Mouse (Mus musculus) G1E (cell line): ENCODE data around the gene Smpd3. TPM values are rescaled to one million over a fixed set of nuclear protein-coding genes. Genes with fewer than 3 reads are reported as not detected.

Experiments
- ATAC-seq: 2 replicates; pipeline ENCODE4 v1.8.0; 2016; ENCODE audit warnings: mild to moderate bottlenecking; ENCODE audit not compliant: insufficient number of reproducible peaks, poor library complexity, low FRiP score, severe bottlenecking; ENCODE audit errors: extremely low read depth
- DNase-seq: peaks from one replicate; pipeline ENCODE4 v3.0.0; 2012; ENCODE audit warnings: low spot score
- H3K27me3 ChIP-seq: 2 replicates; pipeline ENCODE4 v1.6.1; 2012; ENCODE audit warnings: mild to moderate bottlenecking, low read length, inconsistent platforms; ENCODE audit not compliant: insufficient read depth
- H3K36me3 ChIP-seq: replicated peaks from 2 replicates; pipeline ENCODE3; 2012; ENCODE audit warnings: mild to moderate bottlenecking, inconsistent platforms
- H3K4me1 ChIP-seq: 2 replicates; pipeline ENCODE4 v1.6.1; 2012; ENCODE audit warnings: low read depth, low read length, inconsistent platforms, mixed read lengths; ENCODE audit not compliant: insufficient read depth
- H3K4me3 ChIP-seq: 2 replicates; pipeline ENCODE4 v1.5.1; 2012; ENCODE audit warnings: low read depth, mild to moderate bottlenecking, inconsistent platforms, low read length, moderate library complexity, mixed read lengths
- H3K9me3 ChIP-seq: replicated peaks from 2 replicates; pipeline ENCODE4 v1.6.1; 2012; ENCODE audit warnings: inconsistent platforms
- CTCF ChIP-seq: IDR thresholded peaks from 2 replicates; pipeline ENCODE4 v1.5.1; 2012; ENCODE audit warnings: low read depth, low read length, inconsistent platforms, mixed read lengths
- GATA1 ChIP-seq: IDR thresholded peaks from 2 replicates; pipeline ENCODE4 v1.6.1; 2012; ENCODE audit warnings: borderline replicate concordance, low read length, inconsistent platforms, mixed read lengths
- GATA2 ChIP-seq: IDR thresholded peaks from 2 replicates; pipeline ENCODE4 v1.6.1; 2012; ENCODE audit warnings: low read depth, low read length, inconsistent platforms, borderline replicate concordance
- POLR2AphosphoS5 ChIP-seq: IDR thresholded peaks from 2 replicates; pipeline ENCODE4 v1.6.1; 2012; ENCODE audit warnings: low read depth, low read length, inconsistent platforms; ENCODE audit not compliant: insufficient replicate concordance
- TAL1 ChIP-seq: conservative IDR thresholded peaks from 2 replicates; pipeline ENCODE4 v1.6.1; 2012; ENCODE audit warnings: low read depth, low read length, inconsistent platforms, mixed read lengths
- polyA plus RNA-seq: library from polyadenylated mRNA; stranded (reverse); fragments of >175 nt; gene quantifications from 2 replicates; pipeline ENCODE4 v1.2.3, GENCODE M21; 2012
- total RNA-seq, 2 experiments: library from RNA; stranded (forward) in 1 of 2; stranded (reverse) in 1 of 2; fragments of 200-1000 nt in 1 of 2; fragments of >200 nt in 1 of 2; fragmentation: Nextera tagmentation in 1 of 2; gene quantifications; 2 replicates each; pipeline ENCODE4 v1.2.3; 2014 to 2017

Smpd3 gene
- total and polyA plus RNA-seq, 3 experiments, result not detected

- Histone ChIP-seq H3K4me1 (peaks cover 3% of the 10 kb centered on the region; the same call in 1 of the 2 replicates), H3K9me3 (no peaks in the 10 kb centered on the region), H3K4me3 (no peak overlapping the region), H3K36me3 (no peaks in the 10 kb centered on the region), H3K27me3 (peaks cover 6% of the 10 kb centered on the region; the same call in 1 of the 2 replicates)
- ATAC-seq, result no peak
- no peak for DNase-seq
- TF ChIP-seq GATA1 (no peak), POLR2AphosphoS5 (no peak), GATA2 (no peak), TAL1 (no peak), CTCF (no peak)
These were observed 1.8 kb downstream of the Smpd3 start for GRCm38 (mm10) chr8:106336031-106336430.

GRCm38 (mm10) chr8:106335196-106335595 lies 2.6 kb downstream of the Smpd3 start:
- H3K27me3 ChIP-seq, result 0 out of 2 replicates have a peak, but pooled peaks cover 4% of the 10 kb centered on the region
- ATAC-seq (no peak), DNase-seq (no peak)
- H3K4me1 ChIP-seq, result peaks cover 3% of the 10 kb centered on the region; the same call in 1 of the 2 replicates
- TF ChIP-seq GATA2, result no peak
- no peak for TF ChIP-seq CTCF
- H3K36me3 ChIP-seq, result no peaks in the 10 kb centered on the region
- H3K4me3 ChIP-seq, result no peak overlapping the region
- H3K9me3 ChIP-seq, result no peaks in the 10 kb centered on the region

- peaks cover 3% of the 10 kb centered on the region; the same call in 1 of the 2 replicates for H3K4me1 ChIP-seq
- H3K36me3 ChIP-seq, result no peaks in the 10 kb centered on the region
- H3K27me3 ChIP-seq, result 0 out of 2 replicates have a peak, but pooled peaks cover 4% of the 10 kb centered on the region
- TF ChIP-seq CTCF (no peak), POLR2AphosphoS5 (no peak), GATA2 (no peak), GATA1 (no peak), TAL1 (no peak)
- ATAC-seq, result no peak
- H3K9me3 ChIP-seq, result no peaks in the 10 kb centered on the region
- no peak overlapping the region for H3K4me3 ChIP-seq
- DNase-seq, result no peak
These were observed 4.4 kb downstream of the Smpd3 start for GRCm38 (mm10) chr8:106333346-106333745.

GRCm38 (mm10) chr8:106332498-106332897 lies 5.3 kb downstream of the Smpd3 start:
- Histone ChIP-seq H3K27me3 (no peaks in the 10 kb centered on the region), H3K9me3 (no peaks in the 10 kb centered on the region), H3K4me1 (no peaks in the 10 kb centered on the region), H3K4me3 (no peak overlapping the region), H3K36me3 (no peaks in the 10 kb centered on the region)
- ATAC-seq (no peak), DNase-seq (no peak)
- TF ChIP-seq POLR2AphosphoS5, result no peak
- TF ChIP-seq TAL1, result no peak
- no peak for TF ChIP-seq GATA2
- no peak for TF ChIP-seq GATA1
- no peak for TF ChIP-seq CTCF

- Histone ChIP-seq H3K27me3 (peaks cover 11% of the 10 kb centered on the region), H3K36me3 (no peaks in the 10 kb centered on the region), H3K4me3 (no peak overlapping the region), H3K4me1 (no peaks in the 10 kb centered on the region), H3K9me3 (no peaks in the 10 kb centered on the region)
- ATAC-seq (no peak), DNase-seq (no peak)
- TF ChIP-seq GATA2, result no peak
- TF ChIP-seq CTCF, result no peak
- no peak for TF ChIP-seq TAL1
These were observed 11.2 kb downstream of the Smpd3 start for GRCm38 (mm10) chr8:106326624-106327023.

- Histone ChIP-seq H3K27me3 (peaks cover 39% of the 10 kb centered on the region), H3K4me3 (no peak overlapping the region), H3K4me1 (no peaks in the 10 kb centered on the region), H3K9me3 (no peaks in the 10 kb centered on the region), H3K36me3 (no peaks in the 10 kb centered on the region)
- DNase-seq, result no peak
- no peak for ATAC-seq
- TF ChIP-seq CTCF (no peak), TAL1 (no peak), GATA2 (no peak), POLR2AphosphoS5 (no peak), GATA1 (no peak)
These were observed 16.4 kb downstream of the Smpd3 start for GRCm38 (mm10) chr8:106321434-106321833.

GRCm38 (mm10) chr8:106320002-106320401 lies 17.8 kb downstream of the Smpd3 start:
- Histone ChIP-seq H3K9me3 (no peaks in the 10 kb centered on the region), H3K27me3 (peaks cover 42% of the 10 kb centered on the region), H3K4me1 (no peaks in the 10 kb centered on the region), H3K36me3 (no peaks in the 10 kb centered on the region), H3K4me3 (no peak overlapping the region)
- no peak for ATAC-seq
- no peak for DNase-seq
- no peak for TF ChIP-seq POLR2AphosphoS5
- TF ChIP-seq GATA2, result no peak
- TF ChIP-seq GATA1, result no peak
- no peak for TF ChIP-seq TAL1
- TF ChIP-seq CTCF, result no peak
